Mouse (Mus musculus) layer of hippocampus, adult 6 months (tissue): ENCODE results near the gene Tex48. TPM values are rescaled to one million over a fixed set of nuclear protein-coding genes. Genes with fewer than 3 reads are reported as not detected.

ENCODE experiments used
- long read RNA-seq, 2 experiments: library from polyadenylated mRNA; unstranded; transcript quantifications; one replicate each; pipeline ENCODE4 v2.0.0; 2019 to 2020
- polyA plus RNA-seq: library from polyadenylated mRNA; unstranded; fragments of <200 nt; fragmentation: Nextera tagmentation; gene quantifications from 2 replicates; pipeline ENCODE4 v1.2.3, GENCODE M21; 2021

Gene Tex48
- polyA plus RNA-seq, result not detected in 2 replicates
- long read RNA-seq, experiment 1, result 0 reads
- long read RNA-seq, experiment 2, result 0 reads

GRCm38 (mm10) chr4:63622378-63622835, at the start of gene Tex48:
Tex48 (minus strand) TSS chr4:63622428.

GRCm38 (mm10) chr4:63663279-63663678, 41.1 kb upstream of the Tex48 start, which contains the start of gene Gm11214:
Gm11214 (minus strand) TSS chr4:63663379.

GRCm38 (mm10) chr4:63604945-63605344, 17.3 kb downstream of the Tex48 start, which contains the start of gene Gm11213:
Gm11213 (minus strand) TSS chr4:63605261.

GRCm38 (mm10) chr4:63558407-63559081, 63.7 kb downstream of the Tex48 start, which contains the start of gene Tmem268:
Tmem268 (plus strand) TSS chr4:63558781.

Other genes with a start within 250 kb of the Tex48 start
- gene Akna, start 219.1 kb downstream of the Tex48 start, polyA plus RNA-seq, result 0.82 and 0.98 TPM in 2 replicates
- gene Whrn, start 126.4 kb downstream of the Tex48 start, polyA plus RNA-seq, result 2.7 and 3.2 TPM in 2 replicates
- 289 and 306 TPM in 2 replicates for gene Atp6v1g1, start 77.7 kb downstream of the Tex48 start, polyA plus RNA-seq
- gene Tmem268, start 63.6 kb downstream of the Tex48 start, polyA plus RNA-seq, result 3.9 and 6.1 TPM in 2 replicates
- not detected in 2 replicates for gene Gm11213, start 17.2 kb downstream of the Tex48 start, polyA plus RNA-seq
- gene Gm11214, start 41.0 kb upstream of the Tex48 start, polyA plus RNA-seq, result not detected in 2 replicates
- not detected in 2 replicates for gene Tnfsf15, start 122.7 kb upstream of the Tex48 start, polyA plus RNA-seq
- gene Tnfsf8, start 238.9 kb upstream of the Tex48 start, polyA plus RNA-seq, result not detected in 2 replicates